Mouse (Mus musculus): ENCODE results near the gene 2700049A03Rik. TPM values are rescaled to one million over a fixed set of nuclear protein-coding genes. Genes with fewer than 3 reads are reported as not detected.
A peak's percentile ranks its signal among the peaks of the same experiment; 100 is the strongest.
"Not testable (repeated sequence)": the region's sequence is repeated elsewhere in the genome, so short reads cannot be mapped to it uniquely, and the experiment has no call there.

The 2700049A03Rik gene
- polyA plus RNA-seq (2015; fragmentation: Nextera tagmentation; extraction: Ambion mirVana), result 8.4 and 11.3 TPM in 2 replicates

- H3K27ac ChIP-seq (ENCODE audit: low read length), result peak within 1 kb of the TSS; percentile 79
- peak; percentile 90 for ATAC-seq (ENCODE audit: insufficient read depth, low FRiP score)
- H3K4me3 ChIP-seq (replicated peaks; ENCODE audit: low read length), result peak within 1 kb of the TSS; percentile 98
- H3K36me3 ChIP-seq (ENCODE audit: control insufficient read depth, insufficient read depth, low read length), result peaks cover 6% of the 10 kb centered on the region; the same call in 1 of the 2 replicates
- peak within 1 kb of the TSS; percentile 96 for H3K9ac ChIP-seq (ENCODE audit: low read length)
- H3K9me3 ChIP-seq (replicated peaks; ENCODE audit: control insufficient read depth, low read length), result no peaks in the 10 kb centered on the region
- H3K4me2 ChIP-seq (ENCODE audit: low read depth, low read length), result peak within 1 kb of the TSS; percentile 96
- no peaks in the 10 kb centered on the region for H3K27me3 ChIP-seq (ENCODE audit: control insufficient read depth, insufficient read depth, low read length)
- H3K4me1 ChIP-seq (ENCODE audit: control insufficient read depth, insufficient read depth, low read length), result peaks cover 16% of the 10 kb centered on the region
- WGBS, result under 1% methylated on average over 52 of the region's 52 CpGs
Measured at GRCm38 (mm10) chr12:71136130-71136973, at the start of gene 2700049A03Rik, which contains the start of gene Timm9. 2700049A03Rik (plus strand) TSS chr12:71136848. Timm9 (minus strand) TSS chr12:71136684.

- not testable (repeated sequence) for H3K4me1 ChIP-seq (ENCODE audit: control insufficient read depth, insufficient read depth, low read length); H3K4me2 ChIP-seq (ENCODE audit: low read depth, low read length); H3K27ac ChIP-seq (ENCODE audit: low read length); H3K4me3 ChIP-seq (replicated peaks; ENCODE audit: low read length); ATAC-seq (ENCODE audit: insufficient read depth, low FRiP score); H3K9me3 ChIP-seq (replicated peaks; ENCODE audit: control insufficient read depth, low read length); H3K9ac ChIP-seq (ENCODE audit: low read length); H3K36me3 ChIP-seq (ENCODE audit: control insufficient read depth, insufficient read depth, low read length); H3K27me3 ChIP-seq (ENCODE audit: control insufficient read depth, insufficient read depth, low read length)
- 74% methylated on average over 4 of the region's 4 CpGs for WGBS
Measured at GRCm38 (mm10) chr12:71104275-71104674, 32.4 kb upstream of the 2700049A03Rik start.

- H3K27me3 ChIP-seq (ENCODE audit: control insufficient read depth, insufficient read depth, low read length), result no peaks in the 10 kb centered on the region
- no peaks in the 10 kb centered on the region for H3K9me3 ChIP-seq (replicated peaks; ENCODE audit: control insufficient read depth, low read length)
- H3K9ac ChIP-seq (ENCODE audit: low read length), result no peak overlapping the region
- H3K4me1 ChIP-seq (ENCODE audit: control insufficient read depth, insufficient read depth, low read length), result no peaks in the 10 kb centered on the region
- no peak overlapping the region for H3K27ac ChIP-seq (ENCODE audit: low read length)
- no peak for ATAC-seq (ENCODE audit: insufficient read depth, low FRiP score)
- no peaks in the 10 kb centered on the region; the same call in 1 of the 2 replicates for H3K36me3 ChIP-seq (ENCODE audit: control insufficient read depth, insufficient read depth, low read length)
- no peak overlapping the region for H3K4me3 ChIP-seq (replicated peaks; ENCODE audit: low read length)
- WGBS, result 88% methylated on average over 6 of the region's 6 CpGs
- H3K4me2 ChIP-seq (ENCODE audit: low read depth, low read length), result no peak overlapping the region
Measured at GRCm38 (mm10) chr12:71107216-71107771, 29.4 kb upstream of the 2700049A03Rik start.

GRCm38 (mm10) chr12:71111331-71111730, 25.3 kb upstream of the 2700049A03Rik start, which contains the start of gene Tomm20l:
Tomm20l (plus strand) TSS chr12:71111428.
- H3K27ac ChIP-seq (ENCODE audit: low read length), result no peak within 1 kb of the TSS
- no peaks in the 10 kb centered on the region for H3K9me3 ChIP-seq (replicated peaks; ENCODE audit: control insufficient read depth, low read length)
- 7% methylated on average over 33 of the region's 33 CpGs for WGBS
- peak within 1 kb of the TSS; percentile 44 for H3K9ac ChIP-seq (ENCODE audit: low read length)
- peak; percentile 40; the same call in 1 of the 2 replicates for ATAC-seq (ENCODE audit: insufficient read depth, low FRiP score)
- H3K4me3 ChIP-seq (replicated peaks; ENCODE audit: low read length), result peak within 1 kb of the TSS; percentile 30
- H3K27me3 ChIP-seq (ENCODE audit: control insufficient read depth, insufficient read depth, low read length), result no peaks in the 10 kb centered on the region
- H3K4me2 ChIP-seq (ENCODE audit: low read depth, low read length), result peak within 1 kb of the TSS; percentile 54
- H3K4me1 ChIP-seq (ENCODE audit: control insufficient read depth, insufficient read depth, low read length), result no peaks in the 10 kb centered on the region
- H3K36me3 ChIP-seq (ENCODE audit: control insufficient read depth, insufficient read depth, low read length), result no peaks in the 10 kb centered on the region

- Histone ChIP-seq H3K9ac (ENCODE audit: low read length) (no peak overlapping the region), H3K27ac (ENCODE audit: low read length) (no peak overlapping the region), H3K9me3 (replicated peaks; ENCODE audit: control insufficient read depth, low read length) (no peaks in the 10 kb centered on the region), H3K36me3 (ENCODE audit: control insufficient read depth, insufficient read depth, low read length) (no peaks in the 10 kb centered on the region), H3K27me3 (ENCODE audit: control insufficient read depth, insufficient read depth, low read length) (no peaks in the 10 kb centered on the region), H3K4me3 (replicated peaks; ENCODE audit: low read length) (no peak overlapping the region), H3K4me1 (ENCODE audit: control insufficient read depth, insufficient read depth, low read length) (no peaks in the 10 kb centered on the region), H3K4me2 (ENCODE audit: low read depth, low read length) (no peak overlapping the region)
- no peak for ATAC-seq (ENCODE audit: insufficient read depth, low FRiP score)
- WGBS, result 79% methylated on average over 10 of the region's 10 CpGs
Measured at GRCm38 (mm10) chr12:71113074-71113473, 23.6 kb upstream of the 2700049A03Rik start.

- 30% methylated on average over 12 of the region's 12 CpGs for WGBS
- H3K9ac ChIP-seq (ENCODE audit: low read length), result no peak overlapping the region
- no peak overlapping the region for H3K27ac ChIP-seq (ENCODE audit: low read length)
- H3K4me1 ChIP-seq (ENCODE audit: control insufficient read depth, insufficient read depth, low read length), result no peaks in the 10 kb centered on the region
- 0 out of 2 replicates have a peak, but pooled peaks have one; percentile 40 for ATAC-seq (ENCODE audit: insufficient read depth, low FRiP score)
- no peaks in the 10 kb centered on the region for H3K27me3 ChIP-seq (ENCODE audit: control insufficient read depth, insufficient read depth, low read length)
- H3K9me3 ChIP-seq (replicated peaks; ENCODE audit: control insufficient read depth, low read length), result no peaks in the 10 kb centered on the region
- no peak overlapping the region for H3K4me2 ChIP-seq (ENCODE audit: low read depth, low read length)
- H3K36me3 ChIP-seq (ENCODE audit: control insufficient read depth, insufficient read depth, low read length), result no peaks in the 10 kb centered on the region
- no peak overlapping the region for H3K4me3 ChIP-seq (replicated peaks; ENCODE audit: low read length)
Measured at GRCm38 (mm10) chr12:71113675-71114288, 22.9 kb upstream of the 2700049A03Rik start.

GRCm38 (mm10) chr12:71116411-71116810, 20.2 kb upstream of the 2700049A03Rik start:
- no peaks in the 10 kb centered on the region for H3K36me3 ChIP-seq (ENCODE audit: control insufficient read depth, insufficient read depth, low read length)
- H3K9me3 ChIP-seq (replicated peaks; ENCODE audit: control insufficient read depth, low read length), result no peaks in the 10 kb centered on the region
- no peaks in the 10 kb centered on the region for H3K27me3 ChIP-seq (ENCODE audit: control insufficient read depth, insufficient read depth, low read length)
- H3K4me3 ChIP-seq (replicated peaks; ENCODE audit: low read length), result no peak overlapping the region
- 76% methylated on average over 5 of the region's 5 CpGs for WGBS
- H3K9ac ChIP-seq (ENCODE audit: low read length), result no peak overlapping the region
- no peaks in the 10 kb centered on the region for H3K4me1 ChIP-seq (ENCODE audit: control insufficient read depth, insufficient read depth, low read length)
- ATAC-seq (ENCODE audit: insufficient read depth, low FRiP score), result no peak
- H3K27ac ChIP-seq (ENCODE audit: low read length), result no peak overlapping the region
- H3K4me2 ChIP-seq (ENCODE audit: low read depth, low read length), result no peak overlapping the region

GRCm38 (mm10) chr12:71122731-71123130, 13.9 kb upstream of the 2700049A03Rik start:
- Histone ChIP-seq H3K9me3 (replicated peaks; ENCODE audit: control insufficient read depth, low read length) (no peaks in the 10 kb centered on the region), H3K36me3 (ENCODE audit: control insufficient read depth, insufficient read depth, low read length) (no peaks in the 10 kb centered on the region), H3K4me2 (ENCODE audit: low read depth, low read length) (no peak overlapping the region), H3K4me1 (ENCODE audit: control insufficient read depth, insufficient read depth, low read length) (no peaks in the 10 kb centered on the region), H3K4me3 (replicated peaks; ENCODE audit: low read length) (no peak overlapping the region), H3K27ac (ENCODE audit: low read length) (no peak overlapping the region), H3K9ac (ENCODE audit: low read length) (no peak overlapping the region), H3K27me3 (ENCODE audit: control insufficient read depth, insufficient read depth, low read length) (no peaks in the 10 kb centered on the region)
- ATAC-seq (ENCODE audit: insufficient read depth, low FRiP score), result no peak
- 86% methylated on average over 10 of the region's 10 CpGs for WGBS

- H3K27ac ChIP-seq (ENCODE audit: low read length), result no peak overlapping the region
- H3K27me3 ChIP-seq (ENCODE audit: control insufficient read depth, insufficient read depth, low read length), result no peaks in the 10 kb centered on the region
- no peak for ATAC-seq (ENCODE audit: insufficient read depth, low FRiP score)
- no peak overlapping the region for H3K4me2 ChIP-seq (ENCODE audit: low read depth, low read length)
- no peaks in the 10 kb centered on the region for H3K4me1 ChIP-seq (ENCODE audit: control insufficient read depth, insufficient read depth, low read length)
- H3K9me3 ChIP-seq (replicated peaks; ENCODE audit: control insufficient read depth, low read length), result no peaks in the 10 kb centered on the region
- 84% methylated on average over 9 of the region's 9 CpGs for WGBS
- H3K9ac ChIP-seq (ENCODE audit: low read length), result no peak overlapping the region
- no peak overlapping the region for H3K4me3 ChIP-seq (replicated peaks; ENCODE audit: low read length)
- H3K36me3 ChIP-seq (ENCODE audit: control insufficient read depth, insufficient read depth, low read length), result no peaks in the 10 kb centered on the region
Measured at GRCm38 (mm10) chr12:71123286-71123685, 13.4 kb upstream of the 2700049A03Rik start.

Data from stomach, embryonic 16.5 days (tissue).